Comparison of ENCODE assay signal across 21 mouse cellular contexts in the genomic region with DNA sequence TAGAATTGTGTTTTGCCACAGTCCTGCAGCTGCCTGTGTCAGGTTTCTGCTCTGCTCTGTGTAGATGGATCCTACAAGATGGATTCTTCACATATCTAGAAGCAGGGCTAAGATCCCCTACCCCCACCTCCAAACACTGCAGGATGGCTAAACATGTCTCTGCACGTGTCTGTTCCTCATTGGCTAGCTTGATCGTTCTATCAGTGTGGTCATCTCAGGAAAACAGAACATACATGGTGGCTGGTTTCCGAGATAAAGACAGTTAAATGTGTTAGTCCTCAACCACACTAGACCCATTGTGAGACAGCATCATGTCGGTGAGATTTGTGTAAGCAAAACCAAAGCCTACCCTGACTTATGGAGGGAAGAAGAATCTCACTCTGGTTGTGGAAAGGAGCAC.
DNase-seq lines count a peak whose midpoint lies in the region; ATAC-seq and TF ChIP-seq lines count a peak whose summit lies in the region.
"Had no signal": no experiment of that assay in that cellular context is flagged by ENCODE, and none has a peak within 500 bp of the region (broad histone marks: within the 10 kb centered on the region; RNA-seq: fewer than 3 reads in every experiment).

No protein-coding gene starts in this region.

- no peaks in the 10 kb centered on the region for H3K79me2 ChIP-seq in CH12.LX (replicated peaks; ENCODE audit: control insufficient read depth, extremely low read depth, insufficient read depth, poor library complexity, severe bottlenecking)

- no peaks in the 10 kb centered on the region for H3K36me3 ChIP-seq in CH12.LX (replicated peaks in 1 of 2; ENCODE audit: control insufficient read depth in 1 of 2, insufficient read depth in 1 of 2, low read length in 1 of 2)
- H3K36me3 ChIP-seq in kidney, embryonic 15.5 days = no peaks in the 10 kb centered on the region
- H3K36me3 ChIP-seq: embryonic facial prominence, embryonic 13.5 days; heart, embryonic 12.5 days; hindbrain, embryonic 13.5 days; intestine, embryonic 15.5 days had no signal

- in situ Hi-C loops in CH12.LX (cut with MboI; ENCODE audit: low pct_ligation_motif_present, low pct_unique_long_range_greater_than_20kb, low sequenced_read_pairs) = no loop called here

- H3K4me1 ChIP-seq in CH12.LX (ENCODE audit: control insufficient read depth in 1 of 2, insufficient read depth in 2 of 2) = peaks cover 25 to 42% of the 10 kb centered on the region in 2 experiments
- peaks cover 3% of the 10 kb centered on the region; the same call in 1 of the 2 replicates for H3K4me1 ChIP-seq in kidney, embryonic 15.5 days
- H3K4me1 ChIP-seq: forebrain, embryonic 12.5 days; heart, embryonic 12.5 days; intestine, embryonic 15.5 days had no signal

- peak overlapping the region; percentile 10 for H3K27ac ChIP-seq in CH12.LX (ENCODE audit: insufficient read depth, low read depth)
- no peak overlapping the region for H3K27ac ChIP-seq in kidney, embryonic 15.5 days
- H3K27ac ChIP-seq: embryonic facial prominence, embryonic 13.5 days; forebrain, embryonic 12.5 days; hindbrain, embryonic 13.5 days; hindbrain, postnatal 0 days; intestine, embryonic 15.5 days had no signal

- 0 out of 2 replicates have a peak, but pooled peaks have one; percentile 9 for TF ChIP-seq EP300 in CH12.LX (IDR thresholded peaks at IDR 0.05; ENCODE audit: low read length)

- no peaks in the 10 kb centered on the region for H3K27me3 ChIP-seq in CH12.LX (replicated peaks)
- H3K27me3 ChIP-seq in kidney, embryonic 15.5 days = no peaks in the 10 kb centered on the region
- H3K27me3 ChIP-seq: embryonic facial prominence, embryonic 13.5 days; forebrain, embryonic 12.5 days; heart, embryonic 12.5 days; hindbrain, embryonic 13.5 days; intestine, embryonic 15.5 days had no signal

- peak; percentile 50 for DNase-seq in CH12.LX (ENCODE audit: extremely low read depth)
- DNase-seq in naive thymus-derived CD4-positive, alpha-beta T cell, adult 2 months (ENCODE audit: low read depth) = peak; percentile 21
- DNase-seq in MN1 (ENCODE audit: low spot score) = no peak
- no peak for DNase-seq in heart, postnatal 25 days (ENCODE audit: low spot score)
- DNase-seq in adrenal gland, postnatal 36 days = no peak
- DNase-seq: adrenal gland, adult 8-10 months; cerebellum, adult 11 months; cerebellum, adult 8-10 months; cerebellum, postnatal 14 days; gastrocnemius, postnatal 14 days; heart, postnatal 36 days had no signal

- no peaks in the 10 kb centered on the region for H3K9me3 ChIP-seq in CH12.LX (replicated peaks; ENCODE audit: low read length)
- no peaks in the 10 kb centered on the region for H3K9me3 ChIP-seq in kidney, embryonic 15.5 days (replicated peaks)
- H3K9me3 ChIP-seq: embryonic facial prominence, embryonic 13.5 days; forebrain, embryonic 12.5 days; heart, embryonic 12.5 days; hindbrain, embryonic 13.5 days; intestine, embryonic 15.5 days had no signal

- no peak overlapping the region for H3K4me3 ChIP-seq in CH12.LX (replicated peaks in 1 of 3; ENCODE audit: low read depth in 2 of 3, low read length in 2 of 3, poor library complexity in 1 of 3)
- no peak overlapping the region for H3K4me3 ChIP-seq in kidney, embryonic 15.5 days (replicated peaks)
- H3K4me3 ChIP-seq: embryonic facial prominence, embryonic 13.5 days; forebrain, embryonic 12.5 days; heart, embryonic 12.5 days; hindbrain, embryonic 13.5 days; intestine, embryonic 15.5 days had no signal

- TF ChIP-seq CTCF in CH12.LX (conservative IDR thresholded peaks at IDR 0.05 in 1 of 2, IDR thresholded peaks at IDR 0.05 in 1 of 2; ENCODE audit: low read depth in 2 of 2, low read length in 2 of 2) = no peak

- TF ChIP-seq POLR2A in CH12.LX (IDR thresholded peaks at IDR 0.05; ENCODE audit: low read depth, low read length) = no peak

- intact Hi-C loops in heart, postnatal 25 days (cut with DNase I) = no loop called here

- H3K9ac ChIP-seq in CH12.LX (ENCODE audit: insufficient read depth, low read depth) = no peak overlapping the region
- no peak overlapping the region for H3K9ac ChIP-seq in kidney, embryonic 15.5 days
- H3K9ac ChIP-seq: embryonic facial prominence, embryonic 13.5 days; forebrain, embryonic 12.5 days; heart, embryonic 12.5 days; hindbrain, embryonic 13.5 days; intestine, embryonic 15.5 days had no signal

- no peak for TF ChIP-seq RAD21 in CH12.LX (IDR thresholded peaks at IDR 0.05; ENCODE audit: low read depth, low read length)

- dilution Hi-C loops in CH12.LX (cut with MboI; ENCODE audit: extremely low pct_ligation_motif_present, extremely low pct_unique_long_range_greater_than_20kb, low sequenced_read_pairs) = no loop called here

- ATAC-seq in common myeloid progenitor, adult 5-6 weeks (replicated peaks; ENCODE audit: low read depth, poor library complexity, severe bottlenecking) = peak; percentile 84
- ATAC-seq in megakaryocyte, adult 5-6 weeks (ENCODE audit: poor library complexity, severe bottlenecking) = peak; percentile 52
- ATAC-seq in kidney, embryonic 15.5 days (replicated peaks; ENCODE audit: low FRiP score) = no peak
- ATAC-seq: forebrain, embryonic 16.5 days; hindbrain, postnatal 0 days; intestine, embryonic 15.5 days had no signal

- 81% methylated on average over 4 of the region's 4 CpGs for WGBS in kidney, embryonic 15.5 days

- peak overlapping the region; percentile 43; the same call in 1 of the 2 replicates for H3K4me2 ChIP-seq in CH12.LX (ENCODE audit: insufficient read depth, low read depth, poor library complexity, severe bottlenecking)
- H3K4me2 ChIP-seq in kidney, embryonic 15.5 days = no peak overlapping the region
- H3K4me2 ChIP-seq: embryonic facial prominence, embryonic 13.5 days; forebrain, embryonic 12.5 days; heart, embryonic 12.5 days; hindbrain, embryonic 13.5 days; intestine, embryonic 15.5 days had no signal

TF ChIP-seq in CH12.LX, 34 proteins besides CTCF, POLR2A, EP300 and RAD21:
- TF ChIP-seq CHD2 (IDR thresholded peaks at IDR 0.05; ENCODE audit: low read length) (0 out of 2 replicates have a peak, but pooled peaks have one; percentile 20), BHLHE40 (IDR thresholded peaks at IDR 0.05; ENCODE audit: low read depth, low read length) (peak; percentile 79), IRF4 (IDR thresholded peaks at IDR 0.05; ENCODE audit: low read depth, low read length) (peak; percentile 21; the same call in 1 of the 2 replicates), MAX (IDR thresholded peaks at IDR 0.05; ENCODE audit: low read length) (0 out of 2 replicates have a peak, but pooled peaks have one; percentile 21), E2F4 (IDR thresholded peaks at IDR 0.05; ENCODE audit: insufficient replicate concordance, low read depth, low read length) (no peak)
TF ChIP-seq in CH12.LX: peak in this region for 4.

Comparison
In these comparisons a context has a peak if more than half of its experiments do, and no peak if none do; other contexts are left out.
1. DNase-seq: peak in CH12.LX (single experiment) and naive thymus-derived CD4-positive, alpha-beta T cell, adult 2 months (single experiment); none in MN1 (single experiment), heart, postnatal 25 days (single experiment) and adrenal gland, postnatal 36 days (0 of 2).